Mouse (Mus musculus) liver, adult 2 months (tissue): ENCODE results near the gene Fcf1.

Experiments
- CTCF ChIP-seq: fragments of 200-500 bp; IDR thresholded peaks from 2 replicates; pipeline ENCODE4 v1.5.1; 2011; ENCODE audit warnings: low read depth, low read length, control low read depth
- POLR2A ChIP-seq: fragments of 200-500 bp; IDR thresholded peaks from 2 replicates; pipeline ENCODE4 v1.6.1; 2011; ENCODE audit warnings: low read length, control low read depth; ENCODE audit not compliant: insufficient read depth; ENCODE audit errors: extremely low read depth

- TF ChIP-seq CTCF (no peak), POLR2A (no peak)
These were observed 28.4 kb downstream of the Fcf1 start for GRCm38 (mm10) chr12:84999053-84999452.
